Mouse (Mus musculus) gastrocnemius, postnatal 4 days (tissue): ENCODE data around the gene Lipc. TPM values are rescaled to one million over a fixed set of nuclear protein-coding genes. Genes with fewer than 3 reads are reported as not detected.

ENCODE experiments used
- DNase-seq, 2 experiments: peaks; one replicate each; pipeline ENCODE4 v3.0.0; 2021 to 2022; ENCODE audit warnings: low spot score in 2 of 2, mixed read lengths in 2 of 2
- total RNA-seq, 2 experiments: library from RNA; stranded (reverse); gene quantifications; 2 replicates each; pipeline ENCODE4 v1.2.3; 2021

The Lipc gene
- total RNA-seq, 2 experiments from 2014 or later: 0.15 to 1.2 TPM

GRCm38 (mm10) chr9:70916516-70916915 lies 35.5 kb downstream of the Lipc start:
- no peak for DNase-seq

DNA sequence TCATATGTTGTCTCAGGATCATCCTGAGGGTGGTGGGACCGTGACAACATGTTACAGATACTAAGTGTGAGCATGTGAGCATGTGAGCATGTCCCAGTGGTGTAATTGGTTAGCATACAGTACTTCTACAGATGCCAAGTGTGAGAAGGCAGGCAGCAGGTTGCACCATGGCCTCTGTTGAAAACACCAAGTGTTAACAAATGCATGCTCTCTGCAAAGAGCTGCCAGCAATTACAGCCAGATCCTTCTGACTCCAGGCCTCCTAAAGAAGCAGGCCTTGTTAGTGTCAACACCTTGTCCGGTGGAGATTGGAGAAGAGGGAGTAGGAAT lies 36.7 kb downstream of the Lipc start:
- no peak for DNase-seq

DNA sequence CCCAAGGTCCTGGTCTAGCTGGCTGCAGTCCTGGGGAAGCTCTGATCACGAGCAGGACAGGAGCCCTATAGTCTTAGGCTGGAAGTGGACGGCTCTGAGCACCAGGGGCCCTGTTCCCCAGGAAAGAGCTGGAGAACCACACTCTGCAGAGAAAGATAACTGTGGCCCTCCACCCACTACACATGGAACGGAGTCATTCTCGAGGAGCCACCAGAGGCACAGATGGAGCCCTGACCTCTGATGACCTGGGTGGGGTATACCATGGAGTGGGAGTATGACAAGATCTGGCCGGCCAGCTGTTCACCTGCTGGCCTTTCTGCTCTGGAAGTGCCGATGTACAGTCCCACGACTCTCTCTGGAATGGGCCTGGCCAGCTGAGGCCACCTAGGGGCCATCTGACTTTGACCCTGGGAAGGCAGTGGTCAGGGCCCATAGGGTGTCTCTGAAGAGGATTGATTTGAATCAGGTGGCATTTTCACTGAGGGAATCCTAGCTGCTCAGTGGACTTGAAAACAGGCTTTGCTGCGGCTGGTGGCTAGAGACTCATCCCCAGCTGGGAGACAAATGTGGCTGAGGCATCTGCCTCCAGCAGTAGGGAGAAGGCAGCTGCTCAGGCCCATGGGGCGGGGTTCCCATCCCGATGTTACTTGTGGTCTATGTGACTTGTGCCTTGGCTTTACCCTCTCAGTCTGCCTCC lies 37.2 kb downstream of the Lipc start:
- DNase-seq: no peak

GRCm38 (mm10) chr9:70911163-70911562 lies 40.9 kb downstream of the Lipc start:
- no peak for DNase-seq

DNA sequence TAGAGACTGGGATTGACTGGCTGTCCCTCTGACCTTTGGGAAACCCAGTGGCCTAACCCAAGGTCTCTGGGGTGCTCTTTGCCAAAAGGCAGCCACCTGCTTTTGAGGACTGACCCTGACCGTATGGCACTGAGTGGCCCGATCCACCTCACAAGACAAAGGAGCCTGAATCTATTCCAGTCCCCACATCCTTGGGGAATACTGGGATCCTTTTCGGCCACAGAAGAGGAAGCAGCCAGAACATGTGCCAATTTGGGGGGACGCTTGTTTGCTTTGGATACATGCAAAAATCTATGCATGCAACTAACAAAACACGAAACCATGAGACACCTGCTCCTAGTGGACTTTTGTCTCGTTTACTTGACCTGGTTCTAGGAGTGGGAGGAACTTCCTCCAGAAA lies 41.7 kb downstream of the Lipc start:
- no peak for DNase-seq

DNA sequence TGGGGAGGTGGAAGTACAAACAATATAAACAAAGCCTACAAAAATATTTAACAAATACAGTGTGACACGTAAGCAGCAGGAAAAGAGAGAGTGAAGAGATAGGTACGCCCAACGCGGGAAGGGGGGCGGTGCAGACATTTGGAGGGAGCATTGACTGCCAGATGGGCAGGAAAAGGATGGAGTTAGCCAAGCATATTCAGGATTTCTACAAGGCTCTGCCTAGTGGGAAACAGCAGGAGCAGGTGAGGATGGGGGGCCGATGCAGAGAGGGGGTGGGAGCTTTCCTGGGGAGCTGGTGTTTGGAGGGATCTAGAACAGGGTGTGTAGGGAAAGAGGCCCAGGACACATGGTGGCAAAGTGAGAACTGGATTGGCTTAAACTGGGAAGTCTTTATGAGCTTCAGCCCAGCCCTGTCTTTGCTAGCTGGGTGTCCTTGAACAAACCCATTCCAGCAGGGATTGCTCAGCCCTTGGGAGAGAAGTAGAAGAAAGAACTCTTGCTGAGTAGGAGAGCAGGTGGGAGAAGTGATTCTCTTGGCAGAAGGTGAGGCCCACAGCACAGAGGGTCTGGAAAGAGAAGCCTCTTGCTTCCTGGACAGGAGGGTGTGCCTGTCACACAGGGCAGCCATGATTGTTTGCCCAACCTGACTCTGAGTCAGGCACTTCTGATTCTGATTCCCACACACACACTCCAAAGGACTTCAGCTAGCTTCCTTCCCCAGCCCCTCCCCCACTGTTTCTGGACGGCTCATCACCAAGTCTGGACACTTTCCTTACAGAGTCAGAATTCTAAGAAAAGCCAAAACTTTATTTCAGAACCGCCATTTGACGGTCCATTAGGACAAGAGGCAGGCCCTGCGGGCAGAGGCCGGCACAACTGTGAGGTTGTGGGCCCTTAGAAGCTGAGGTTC lies 49.0 kb downstream of the Lipc start:
- DNase-seq: no peak

DNA sequence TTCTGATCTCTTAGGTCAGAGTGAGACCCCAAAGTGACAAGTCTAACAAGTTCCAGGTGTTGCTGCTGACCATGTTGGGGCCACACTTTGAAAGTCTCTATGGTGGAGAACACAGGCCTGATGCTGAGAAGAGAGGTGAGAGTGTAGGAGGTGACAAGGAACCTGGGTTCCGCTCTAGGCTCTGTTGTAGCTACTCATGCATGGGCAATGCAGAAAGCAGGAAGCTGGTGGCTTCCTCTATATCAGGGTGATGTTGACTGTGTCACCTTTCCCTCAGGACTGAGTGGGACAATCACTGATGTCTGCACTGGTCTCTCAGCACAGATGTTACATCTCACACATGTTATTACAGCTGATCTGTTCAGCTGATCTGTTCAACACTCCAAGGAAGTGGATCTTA lies 57.8 kb downstream of the Lipc start:
- DNase-seq: no peak

DNA sequence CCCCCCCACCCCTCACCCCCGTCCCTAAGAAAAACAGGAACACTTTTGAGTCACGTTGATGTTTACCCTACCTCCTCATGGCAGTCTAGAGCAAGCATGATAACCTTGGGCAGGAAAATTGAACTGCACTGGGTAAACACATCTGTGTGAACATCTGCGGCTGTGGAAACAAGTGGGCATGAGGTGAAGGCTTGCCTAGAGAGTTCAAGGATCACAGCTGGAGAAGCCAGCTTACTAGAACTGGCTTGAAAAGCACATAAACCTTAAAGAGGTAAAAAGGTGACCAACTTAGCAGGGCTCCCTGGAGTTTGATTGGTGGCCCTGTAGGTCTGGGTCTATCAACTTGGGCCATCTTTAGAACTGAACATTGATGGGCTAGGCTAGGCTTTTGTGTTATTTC lies 58.5 kb downstream of the Lipc start:
- no peak for DNase-seq

- no peak for DNase-seq
These were observed 59.4 kb downstream of the Lipc start for GRCm38 (mm10) chr9:70892627-70893026.

DNA sequence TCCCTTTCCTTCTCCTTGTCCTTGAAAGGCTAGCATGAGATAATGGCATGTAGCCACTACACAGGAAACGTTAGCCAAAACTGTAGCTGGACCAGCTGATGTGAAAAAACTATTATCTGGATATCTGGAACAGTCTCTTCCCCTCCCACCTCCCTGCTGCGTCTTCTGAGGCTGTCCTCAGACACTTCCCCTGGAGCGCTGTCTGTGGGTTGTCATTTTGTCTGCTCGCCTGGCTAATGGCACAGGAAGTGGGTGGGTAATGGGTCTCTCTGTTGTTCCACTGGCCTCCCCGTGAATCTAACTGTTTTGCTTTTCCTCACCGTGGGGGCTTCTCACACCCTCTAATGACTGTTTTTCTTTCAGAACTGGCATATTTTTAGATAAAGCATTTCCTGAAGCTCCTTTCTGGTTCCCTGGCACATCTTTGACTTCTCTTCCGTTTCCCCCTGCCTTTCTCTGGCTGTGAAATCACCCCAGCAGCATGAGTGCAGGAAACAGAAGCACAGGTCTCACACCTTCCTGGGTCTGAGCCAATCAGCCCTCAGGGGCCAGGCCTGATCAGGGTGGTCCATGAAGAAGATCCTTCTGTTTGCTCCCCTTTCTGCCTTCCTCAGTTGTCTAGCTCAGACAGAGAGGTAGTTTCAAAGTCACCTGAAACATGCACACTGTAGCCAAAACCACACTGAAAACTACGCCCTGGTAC lies 60.4 kb downstream of the Lipc start:
- no peak for DNase-seq

DNA sequence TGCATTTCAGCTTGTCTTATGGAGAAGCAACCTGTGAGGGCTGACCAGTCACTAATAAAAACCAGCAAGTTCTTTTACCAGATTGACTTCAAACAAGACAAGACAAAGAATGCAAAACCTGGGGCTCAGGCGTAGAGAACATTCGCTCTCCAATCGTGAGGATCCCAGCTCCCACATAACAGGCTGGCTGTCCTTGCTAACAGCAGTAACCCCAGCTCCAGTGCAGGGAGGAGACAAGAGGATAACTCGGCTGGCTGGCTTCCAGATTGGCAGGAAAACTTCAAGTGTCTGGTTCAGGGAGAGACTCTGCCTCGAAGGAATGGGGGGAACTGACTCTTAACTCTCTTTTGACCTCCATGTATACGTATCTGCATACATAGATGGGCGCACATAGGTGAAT lies 61.3 kb downstream of the Lipc start:
- DNase-seq: peak in 1 of 2 experiments; percentile 13

DNA sequence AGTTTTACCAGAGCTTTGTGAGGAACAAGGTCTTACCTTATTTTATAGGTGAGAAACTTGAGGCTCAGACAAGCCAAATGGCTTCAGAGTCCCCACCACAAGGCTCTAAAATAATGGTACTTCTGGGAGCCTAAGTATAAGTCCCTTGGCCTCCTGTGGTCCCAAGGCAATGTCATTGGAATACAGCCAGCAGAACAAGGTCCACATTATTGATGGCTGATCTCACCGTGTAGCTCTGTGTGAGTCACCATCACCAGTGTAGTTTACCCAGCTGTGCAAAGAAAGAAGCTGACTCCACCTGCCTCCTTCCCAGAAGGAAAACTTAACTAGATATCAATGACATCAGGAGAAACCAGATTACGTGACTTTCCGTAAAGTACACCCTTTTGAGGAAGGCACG lies 63.1 kb downstream of the Lipc start:
- no peak for DNase-seq

GRCm38 (mm10) chr9:70888556-70888955 lies 63.5 kb downstream of the Lipc start:
- DNase-seq: no peak

- no peak for DNase-seq
These were observed 70.0 kb downstream of the Lipc start for GRCm38 (mm10) chr9:70881982-70882381.

DNA sequence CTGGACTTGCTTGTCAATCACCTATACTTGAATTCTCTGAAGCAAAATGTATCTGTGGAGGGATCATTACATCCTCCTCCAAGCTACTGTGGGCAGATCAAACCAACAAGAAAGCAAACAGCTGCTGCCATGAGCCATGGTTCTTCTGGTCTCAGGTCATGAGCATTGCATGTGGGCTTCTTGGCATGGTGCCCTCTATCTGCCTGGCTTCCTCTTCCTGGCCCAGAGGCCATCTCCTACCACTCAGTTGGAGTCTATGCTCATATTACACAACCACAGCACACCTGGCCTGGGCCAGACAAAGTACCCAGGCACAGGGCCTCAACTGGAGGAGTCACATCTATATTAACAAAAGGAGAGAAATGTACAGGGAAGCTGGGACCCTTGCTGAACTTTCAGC lies 73.2 kb downstream of the Lipc start:
- no peak for DNase-seq

DNA sequence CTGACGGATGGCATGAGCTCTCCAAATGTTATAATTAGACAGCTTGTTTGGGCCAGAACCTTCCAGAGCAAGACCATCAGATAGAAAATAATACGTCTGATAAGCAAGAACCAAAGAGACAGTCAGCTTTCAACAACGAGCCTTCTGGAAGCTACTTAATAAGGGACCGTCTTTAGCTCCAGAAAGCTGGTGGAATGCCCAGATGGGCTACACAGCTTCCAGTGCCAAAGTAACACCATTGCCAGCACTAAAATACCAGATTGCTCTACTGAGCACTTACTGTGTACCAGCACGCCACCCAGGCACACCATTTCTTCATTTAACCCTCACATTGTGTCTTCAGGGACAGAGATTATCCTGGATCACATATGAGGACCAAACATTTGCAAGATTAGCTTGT lies 73.9 kb downstream of the Lipc start:
- DNase-seq: no peak

GRCm38 (mm10) chr9:70875490-70875889 lies 76.5 kb downstream of the Lipc start:
- DNase-seq: no peak

GRCm38 (mm10) chr9:70875059-70875458 lies 77.0 kb downstream of the Lipc start:
- no peak for DNase-seq

DNA sequence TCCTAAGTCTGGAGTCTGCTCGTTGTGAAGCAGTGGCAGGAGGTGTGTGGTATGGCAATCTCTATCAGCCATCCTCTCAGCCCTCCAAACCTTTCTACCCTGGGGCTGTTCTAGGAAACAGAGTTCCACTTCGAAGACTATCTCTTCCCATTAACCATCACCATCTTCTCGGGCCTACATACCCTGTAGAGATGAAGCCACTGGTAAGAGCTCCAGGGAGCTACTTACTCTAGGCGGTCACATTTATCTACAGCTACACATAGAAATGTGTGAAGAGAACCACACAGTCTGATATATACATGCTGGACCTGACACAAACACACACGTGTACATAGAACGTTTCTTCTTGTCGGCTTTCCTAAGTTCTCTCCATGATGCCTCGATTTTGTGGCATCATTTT lies 79.4 kb downstream of the Lipc start:
- no peak for DNase-seq

- no peak for DNase-seq
These were observed 81.7 kb downstream of the Lipc start for GRCm38 (mm10) chr9:70870326-70870725.

DNA sequence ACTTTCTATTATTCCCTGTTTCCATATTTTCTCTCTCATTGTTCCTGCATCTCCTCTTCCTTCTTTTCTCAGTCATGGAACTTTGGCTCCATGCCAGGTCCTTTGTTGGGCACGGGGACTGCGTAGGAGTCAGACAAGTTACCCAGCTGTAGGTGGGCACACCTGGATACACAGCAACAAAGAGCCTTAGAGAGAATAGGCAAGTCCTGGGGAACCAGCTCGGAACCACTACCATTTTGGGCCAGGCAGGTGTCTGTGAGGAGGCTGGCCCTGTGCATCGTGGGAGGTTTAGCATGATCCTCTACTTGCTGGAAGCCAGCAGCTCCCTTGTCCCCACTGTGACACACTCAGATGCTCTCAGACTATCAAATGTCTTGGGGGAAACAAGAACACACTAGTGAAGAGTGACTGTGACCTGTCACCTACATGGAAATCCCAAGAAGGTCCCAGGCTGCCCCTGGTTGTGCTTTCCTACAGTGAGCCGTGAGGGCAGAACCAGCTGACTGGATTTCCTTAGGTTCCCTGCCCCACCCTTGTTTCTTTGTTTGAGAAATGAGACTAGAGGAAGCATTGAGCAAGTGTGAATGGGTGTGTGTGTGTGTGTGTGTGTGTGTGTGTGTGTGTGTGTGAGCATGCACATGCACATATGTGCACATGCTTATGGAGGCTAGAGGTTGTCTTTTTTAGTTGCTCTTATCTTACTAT lies 82.7 kb downstream of the Lipc start:
- no peak for DNase-seq

DNA sequence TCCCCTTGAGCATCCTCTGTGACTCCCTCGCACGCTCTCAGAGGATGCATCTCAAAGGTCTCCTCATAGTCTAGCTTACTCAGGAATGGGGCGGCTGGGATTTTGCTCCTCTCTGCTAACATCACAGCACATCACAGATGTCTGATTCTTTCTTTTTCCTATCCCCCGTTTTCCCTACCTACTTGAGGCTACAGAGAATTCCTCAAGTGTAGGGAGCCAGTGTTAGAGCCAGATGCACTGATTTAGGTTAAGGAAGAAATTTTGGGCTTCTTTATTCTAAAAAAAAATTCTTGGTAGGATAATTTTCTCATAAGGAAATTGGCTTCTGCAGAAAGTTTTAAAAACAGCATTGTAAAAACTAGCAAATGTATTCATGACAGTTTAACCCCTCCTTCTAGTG lies 84.6 kb downstream of the Lipc start:
- no peak for DNase-seq
